Mouse (Mus musculus) cerebellum, adult 9-11 months (tissue): ENCODE measurements at regions not wholly inside any gene's neighbourhood (a gene's known extent, or its start where the extent isn't known, plus 50 kb on each side); places are given as distances from the start of the nearest gene placed in this dataset.

Experiments used
- DNase-seq: peaks from one replicate; pipeline ENCODE4 v3.0.0; 2022

DNA sequence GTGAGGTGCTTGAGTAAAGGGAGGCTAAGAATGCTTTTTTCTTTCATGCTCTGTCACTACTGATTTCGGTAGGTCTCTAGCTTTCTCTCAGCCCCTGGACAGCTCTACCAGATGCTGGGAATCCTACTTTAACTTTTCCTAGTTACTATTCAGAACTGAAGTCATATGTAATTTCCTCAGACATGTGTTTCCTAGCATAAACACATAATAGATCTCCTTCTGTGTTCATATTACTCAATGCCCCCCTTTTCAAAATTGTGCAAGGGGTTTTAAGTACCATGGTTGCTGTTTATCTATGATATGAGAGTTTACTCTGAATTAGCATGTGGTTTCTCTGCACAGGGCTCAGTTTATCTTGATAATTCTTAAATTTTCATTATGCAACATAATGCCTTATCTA lies 1472.5 kb downstream of the Olfm4 start:
- DNase-seq: no peak

DNA sequence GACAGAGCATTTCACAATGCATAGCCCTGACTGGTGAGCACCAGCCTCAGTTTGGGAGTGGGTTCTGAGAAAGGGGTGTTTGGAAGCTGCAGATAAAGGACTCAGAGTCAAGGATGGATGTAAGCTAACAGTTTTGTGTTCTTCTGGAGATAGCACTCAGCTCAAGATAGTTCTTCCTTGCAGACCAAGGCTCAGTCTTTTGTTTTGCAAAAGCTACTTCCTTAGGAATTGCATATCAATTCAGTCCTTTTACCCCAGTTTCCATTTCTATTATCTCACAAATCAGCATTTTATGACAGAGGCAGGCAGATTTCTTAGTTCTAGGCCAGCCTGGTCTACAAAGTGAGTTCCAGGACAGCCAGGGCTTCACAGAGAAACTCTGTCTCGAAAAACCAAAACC lies 1495.4 kb downstream of the Olfm4 start:
- DNase-seq: no peak

DNA sequence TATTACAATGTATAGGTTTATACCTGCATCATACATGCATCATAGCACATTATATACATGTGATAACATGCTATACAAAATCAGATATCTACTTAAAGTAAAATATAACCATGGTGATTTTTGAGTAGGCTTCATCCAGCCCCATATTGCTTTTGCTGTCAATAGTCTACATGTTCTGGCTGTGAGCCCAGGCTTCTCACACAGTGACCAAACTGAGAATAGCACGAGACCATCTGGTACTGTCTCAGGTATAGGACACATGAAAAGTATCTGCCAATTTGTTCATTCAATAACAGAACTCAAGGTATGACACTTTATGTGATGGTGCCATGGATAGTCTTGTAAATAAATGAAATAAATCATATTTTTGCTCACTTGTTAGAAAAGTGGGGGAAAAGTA lies 1499.7 kb downstream of the Olfm4 start:
- peak; percentile 46 for DNase-seq

DNA sequence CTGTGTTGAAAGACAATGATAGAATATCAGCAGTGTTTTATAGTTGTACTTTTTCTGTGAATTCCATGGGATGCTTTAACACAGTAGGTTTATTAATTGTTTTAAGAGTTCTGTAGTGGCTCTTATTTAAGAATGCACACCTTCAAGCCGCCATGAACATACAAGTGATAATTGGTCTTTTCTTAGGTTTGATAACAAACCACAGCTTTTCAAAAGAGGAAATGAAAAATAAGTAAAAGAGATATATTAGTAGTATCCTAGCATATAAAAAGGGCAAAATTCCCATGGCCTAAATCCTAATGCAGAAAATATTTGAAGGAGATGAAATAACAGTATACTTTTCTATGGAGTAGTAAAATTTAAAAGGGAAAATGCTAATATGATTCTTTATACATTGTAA lies 1525.1 kb downstream of the Olfm4 start:
- DNase-seq: no peak
